Mouse (Mus musculus) lung, postnatal 0 days (tissue): ENCODE data around the gene Plekha5.
"Not testable (repeated sequence)": the region's sequence is repeated elsewhere in the genome, so short reads cannot be mapped to it uniquely, and the experiment has no call there.

Experiments used
- CTCF ChIP-seq: IDR thresholded peaks from 2 replicates; pipeline ENCODE4 v1.5.1; 2016; ENCODE audit warnings: antibody characterized with exemption, mild to moderate bottlenecking
- EP300 ChIP-seq: IDR thresholded peaks from 2 replicates; pipeline ENCODE4 v1.6.1; 2016; ENCODE audit warnings: antibody characterized with exemption, mild to moderate bottlenecking, control low read depth

- not testable (repeated sequence) for TF ChIP-seq CTCF, EP300
Measured at GRCm38 (mm10) chr6:140578985-140579384, 155.1 kb downstream of the Plekha5 start.
